Mouse (Mus musculus) spleen, adult 18-20 months (tissue): Measurements from ENCODE around the gene A330070K13Rik.

Experiments
- DNase-seq, 2 experiments: peaks; one replicate each; pipeline ENCODE4 v3.0.0; 2022; ENCODE audit warnings: mixed read lengths in 2 of 2

A330070K13Rik gene

DNA sequence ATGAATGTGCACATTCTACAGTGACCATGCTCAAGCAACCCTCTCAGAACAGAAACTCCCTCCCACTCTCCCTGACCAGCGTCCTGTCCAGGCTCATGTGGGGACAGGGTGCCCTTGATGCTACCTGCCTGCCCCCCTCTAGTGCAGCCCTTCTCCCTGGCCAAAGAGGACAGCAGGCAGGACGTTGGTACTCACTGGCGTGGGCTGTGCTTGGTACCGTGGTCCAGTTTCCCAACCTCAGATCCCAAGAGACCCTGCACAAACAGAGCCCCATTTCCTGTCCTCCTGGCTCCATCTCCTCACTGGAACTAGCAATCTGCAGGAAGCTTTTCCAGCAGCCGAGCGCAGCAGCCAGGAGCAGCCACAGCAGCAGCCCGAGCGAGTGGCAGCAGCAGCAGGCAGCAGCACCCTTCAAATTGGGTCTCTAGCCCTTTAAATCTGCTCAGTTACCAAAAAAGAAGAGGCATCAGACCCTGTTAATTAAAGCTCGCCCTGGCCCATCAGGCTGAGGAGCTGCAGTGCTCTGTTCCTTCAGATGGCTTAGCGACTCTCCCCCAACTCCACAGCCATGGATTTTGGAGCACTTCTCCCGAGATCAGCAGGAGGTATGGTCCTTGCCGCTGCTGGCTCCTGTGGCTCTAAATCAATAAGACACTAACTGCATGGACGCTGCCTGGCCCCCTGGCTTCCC, at the start of gene A330070K13Rik:
Gene A330070K13Rik, minus strand, starts transcription at position 410 of the 691 bp plus-strand sequence.
- DNase-seq: no peak

DNA sequence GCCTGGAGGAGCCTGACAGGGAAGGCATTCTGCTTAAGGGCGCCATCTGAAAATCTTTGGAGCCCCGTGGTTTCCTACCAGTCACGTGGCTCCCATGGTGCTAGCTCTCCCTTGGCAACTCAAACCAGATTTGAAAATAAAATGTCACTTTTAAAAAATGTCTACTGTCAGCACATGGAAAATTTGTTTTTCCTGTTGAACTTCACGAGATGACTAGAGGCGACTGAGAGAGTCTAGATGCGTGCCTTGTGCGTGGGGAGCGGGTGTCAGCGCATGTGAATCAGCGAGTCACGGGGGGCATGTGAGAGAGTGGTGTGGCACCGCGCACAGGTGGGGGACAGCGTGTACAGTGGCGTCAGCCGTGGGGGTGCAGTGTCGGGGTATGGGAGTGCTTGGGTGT, 27.1 kb upstream of the A330070K13Rik start:
- no peak for DNase-seq

DNA sequence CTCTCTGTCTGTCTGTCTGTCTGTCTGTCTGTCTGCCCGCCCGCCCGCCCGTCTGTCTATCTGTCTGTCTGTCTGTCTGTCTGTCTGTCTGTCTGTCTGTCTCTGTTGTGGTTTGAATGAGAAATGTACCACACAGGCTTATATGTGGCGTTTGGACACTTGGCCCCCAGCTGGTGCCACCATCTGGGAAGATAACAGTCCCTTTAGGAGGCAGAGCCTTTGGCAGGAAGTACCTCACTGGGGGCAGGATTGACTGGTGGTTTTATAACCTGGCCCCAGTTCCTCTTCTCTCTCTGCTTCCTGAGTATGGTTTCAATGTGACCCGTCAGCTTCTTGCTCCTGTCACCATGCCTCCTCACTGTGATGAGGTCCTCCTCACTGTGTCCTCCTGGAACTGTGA, 25.3 kb upstream of the A330070K13Rik start:
- DNase-seq: no peak

DNA sequence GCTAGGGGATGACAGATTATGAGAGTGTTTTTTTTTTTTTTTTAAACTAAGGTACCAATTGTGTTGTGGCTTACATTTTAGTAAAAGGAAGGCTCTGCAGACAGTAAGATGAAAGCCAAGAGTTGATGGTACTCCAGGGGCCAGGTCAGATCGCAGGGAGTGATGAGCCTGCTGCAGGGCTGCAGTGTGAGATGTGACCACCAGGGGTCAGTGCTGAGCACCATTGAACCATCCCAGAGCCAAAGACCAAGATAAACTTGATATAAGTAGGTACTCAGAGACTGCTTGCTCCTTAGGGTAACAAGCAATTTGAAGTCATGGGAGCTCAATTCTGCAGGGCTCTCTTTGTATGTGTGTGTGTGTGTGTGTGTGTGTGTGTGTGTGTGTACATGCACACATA, 20.8 kb upstream of the A330070K13Rik start:
- DNase-seq: peak in 1 of 2 experiments; percentile 34

DNA sequence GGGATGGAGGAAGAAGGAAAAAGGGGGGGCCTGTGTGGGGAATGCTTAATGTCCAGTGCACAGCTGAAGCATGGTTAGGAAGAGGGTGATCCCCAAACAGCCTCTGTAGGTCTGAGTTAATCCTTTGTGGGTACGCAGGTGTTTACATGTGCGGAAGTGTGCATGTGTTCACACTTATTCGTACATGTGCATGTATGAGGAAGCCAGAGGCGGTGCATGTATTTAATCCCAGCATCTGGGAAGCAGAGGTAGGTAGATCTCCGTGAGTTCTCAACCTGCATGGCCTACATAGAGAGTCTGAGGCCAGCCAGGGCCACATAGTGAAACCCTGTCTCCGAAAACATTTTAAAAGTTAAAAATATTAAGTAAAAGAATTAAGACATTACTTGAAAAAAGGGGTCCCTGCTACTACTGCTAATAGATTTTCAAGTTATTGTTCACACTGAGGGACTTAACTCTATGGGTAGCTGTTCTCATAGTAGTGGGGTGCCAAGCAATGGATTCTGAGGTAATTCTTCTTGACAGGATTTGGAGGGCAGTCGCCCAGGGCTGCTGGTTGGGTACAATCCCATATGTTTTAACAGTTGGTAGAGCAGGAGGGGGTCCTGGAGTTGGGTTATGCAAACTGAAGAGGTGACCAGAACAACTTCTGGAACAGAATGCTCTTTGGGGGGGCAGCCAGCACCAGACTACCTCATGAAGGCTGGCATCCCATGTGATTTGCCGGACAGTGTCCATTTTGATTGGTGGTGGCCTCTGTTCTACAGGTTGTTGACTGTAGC, 15.9 kb upstream of the A330070K13Rik start:
- no peak for DNase-seq

DNA sequence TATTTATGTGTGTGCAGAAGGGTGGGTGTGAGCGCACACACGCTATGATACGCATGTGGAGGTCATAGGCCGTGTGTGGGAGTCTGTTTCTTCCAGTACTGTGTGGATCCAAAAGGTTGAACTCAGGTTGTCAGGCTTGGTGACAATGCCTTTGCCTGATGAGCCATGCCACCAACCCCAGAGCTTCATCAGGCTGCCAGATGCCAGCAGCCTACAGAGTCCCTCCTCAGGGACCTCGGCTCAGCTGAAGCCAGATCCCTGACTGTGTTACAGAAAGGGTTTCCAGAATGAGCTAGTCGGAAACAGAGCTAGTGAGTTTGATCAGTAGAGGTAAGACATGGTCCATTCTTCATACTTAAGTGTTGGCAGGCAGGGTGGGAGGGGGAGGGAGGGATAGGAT, 10.7 kb upstream of the A330070K13Rik start:
- no peak for DNase-seq

DNA sequence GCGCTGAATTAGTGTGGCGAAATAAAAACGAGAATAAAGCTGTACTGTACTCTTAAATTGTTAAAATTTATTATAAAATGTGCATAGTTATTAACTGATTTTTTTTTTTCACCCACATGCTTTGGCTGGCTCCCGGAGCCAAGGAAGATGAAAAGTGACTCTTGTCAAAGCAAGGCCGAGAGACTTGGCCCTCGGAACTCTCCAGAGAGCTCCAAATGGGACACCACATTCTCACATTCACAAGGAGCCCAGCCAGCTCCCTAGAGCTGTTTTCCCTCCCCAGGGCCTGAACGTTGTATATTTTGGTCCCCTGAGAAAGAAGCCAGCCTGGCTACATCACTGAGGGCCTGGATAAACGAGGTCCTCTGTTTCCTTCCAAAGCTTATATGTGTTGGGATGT, 10.0 kb upstream of the A330070K13Rik start:
- no peak for DNase-seq

DNA sequence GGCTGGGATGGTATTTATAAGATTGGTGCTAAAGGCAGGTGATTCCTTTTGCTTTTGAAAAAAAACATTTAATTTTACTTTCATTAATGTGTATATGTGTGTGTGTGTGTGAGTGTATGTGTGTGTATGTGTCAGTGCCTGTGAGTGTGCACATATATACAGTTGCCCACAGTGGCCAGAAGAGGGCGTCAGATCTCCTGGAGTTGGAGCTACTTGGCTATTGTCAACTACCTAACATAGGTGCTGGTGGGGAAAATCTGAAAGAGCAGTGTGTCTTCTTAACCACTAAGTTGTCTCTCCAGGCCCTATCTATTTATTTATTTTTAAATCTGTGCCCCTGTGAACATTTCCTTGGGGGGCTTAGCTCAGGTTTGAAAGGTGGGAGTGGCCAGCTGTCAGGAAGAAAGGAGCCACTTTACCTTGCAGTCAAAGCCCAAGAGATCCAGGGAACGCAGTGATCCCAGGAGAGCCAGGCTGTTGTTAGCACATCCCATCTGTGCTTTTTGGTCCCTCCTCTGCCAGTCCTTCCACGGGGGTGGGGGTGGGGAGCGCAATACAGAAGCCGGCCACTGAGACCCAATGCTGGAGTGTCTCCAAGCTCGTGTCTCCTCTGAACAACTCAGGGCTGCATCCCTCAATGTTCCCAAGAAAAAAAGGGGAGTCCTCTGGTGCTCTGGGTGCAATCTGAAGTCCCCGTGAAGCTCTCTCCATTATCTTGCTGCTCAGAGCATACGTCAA, 9.4 kb upstream of the A330070K13Rik start:
- no peak for DNase-seq

DNA sequence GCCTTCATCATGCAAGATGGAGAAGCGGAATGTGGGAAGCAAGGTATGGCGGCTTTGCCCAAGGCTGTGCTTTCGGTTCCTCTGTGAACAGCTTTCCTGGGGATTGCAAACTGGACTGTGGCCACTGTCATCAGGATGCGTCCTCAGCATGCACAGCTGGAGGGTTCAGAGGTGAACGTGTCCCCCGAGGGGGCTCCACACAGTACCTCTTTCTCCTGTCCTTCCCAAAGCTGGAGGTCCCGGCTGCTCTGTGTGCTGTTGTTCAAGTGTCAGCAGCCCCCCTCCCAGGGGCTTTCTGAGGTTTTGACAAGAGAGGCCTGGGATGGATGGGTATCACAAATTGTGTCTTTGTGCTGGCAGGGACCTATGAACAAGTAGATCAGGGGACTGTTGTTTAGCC, 2.0 kb upstream of the A330070K13Rik start:
- DNase-seq: no peak

DNA sequence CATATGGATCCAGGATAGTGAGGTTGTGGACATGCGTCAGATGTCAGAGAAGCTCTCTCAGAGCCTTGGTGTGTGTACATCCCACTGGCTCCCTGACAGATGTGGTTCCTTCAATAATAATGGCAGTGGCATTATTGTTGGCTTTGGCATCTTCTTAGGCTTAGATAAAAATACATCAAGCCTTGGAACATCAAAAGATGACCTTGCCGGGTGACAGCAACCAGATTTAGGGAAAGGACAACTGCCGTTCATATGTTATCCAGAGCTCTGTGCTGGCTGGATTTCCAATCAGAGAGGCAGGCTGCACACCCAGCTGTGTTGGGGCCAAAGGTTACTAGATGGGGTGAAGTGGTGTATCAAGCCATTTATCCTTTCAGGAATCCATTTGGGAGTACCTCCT, 9.0 kb downstream of the A330070K13Rik start:
- no peak for DNase-seq

DNA sequence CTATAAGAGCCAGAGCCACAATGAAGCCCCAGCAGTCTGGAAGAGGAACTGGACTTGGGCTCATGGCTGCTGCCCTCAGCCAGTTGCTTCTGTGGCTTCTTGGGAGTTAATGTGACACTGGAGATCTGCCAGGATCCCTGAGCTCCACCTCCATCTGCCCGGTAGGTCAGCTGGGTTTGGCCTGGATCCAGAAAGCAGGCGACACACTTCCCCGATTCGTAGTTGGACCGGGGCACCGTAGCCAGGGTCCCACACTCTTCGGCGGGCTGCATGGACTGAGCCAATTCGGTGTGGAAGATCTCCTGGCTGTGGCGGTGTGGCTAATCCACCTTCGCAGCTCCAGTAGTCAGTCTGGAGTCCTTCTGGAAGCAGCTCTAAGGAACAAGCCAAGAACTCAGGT, 15.2 kb downstream of the A330070K13Rik start, which contains the start of gene Caln1:
Gene Caln1, plus strand, starts transcription at position 219 of the 400 bp plus-strand sequence.
- no peak for DNase-seq

DNA sequence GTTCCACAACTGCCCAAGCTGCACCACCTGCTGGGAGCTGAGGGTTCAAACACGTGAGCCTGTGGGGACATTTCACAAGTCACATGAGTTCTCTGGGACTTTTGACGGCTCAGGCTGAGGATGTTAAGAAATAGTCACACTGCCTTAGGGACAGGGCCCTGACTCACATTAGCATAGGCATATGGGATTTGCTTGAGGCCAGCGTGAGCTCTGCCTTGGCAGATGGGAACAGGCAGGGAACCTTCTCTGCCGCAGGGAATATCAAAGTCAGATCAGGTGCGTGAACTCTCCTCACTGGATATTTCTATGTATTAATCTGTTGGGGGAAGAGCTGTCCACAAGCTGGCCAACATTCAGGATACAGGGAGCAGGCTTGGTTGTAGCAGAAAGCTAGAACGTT, 16.2 kb downstream of the A330070K13Rik start:
- DNase-seq: no peak

DNA sequence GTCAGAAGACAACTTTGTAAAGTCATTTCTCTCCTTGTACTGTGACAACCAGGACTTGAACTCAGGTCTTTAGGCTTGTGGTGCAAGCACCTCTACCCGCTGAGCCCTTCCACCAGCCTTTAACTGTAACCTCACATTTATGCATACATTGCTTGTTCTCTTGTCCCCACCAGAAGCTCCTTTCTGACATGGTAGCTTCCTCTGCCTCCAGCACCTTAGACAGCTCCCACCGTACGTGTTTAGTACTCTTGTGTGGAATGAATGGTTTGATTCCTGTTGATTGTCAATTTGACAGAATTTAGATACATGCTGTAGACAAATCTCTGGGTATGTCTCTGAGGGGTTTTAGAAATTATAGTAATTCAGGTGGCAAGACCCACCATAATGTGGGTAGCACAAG, 20.7 kb downstream of the A330070K13Rik start:
- DNase-seq: no peak

DNA sequence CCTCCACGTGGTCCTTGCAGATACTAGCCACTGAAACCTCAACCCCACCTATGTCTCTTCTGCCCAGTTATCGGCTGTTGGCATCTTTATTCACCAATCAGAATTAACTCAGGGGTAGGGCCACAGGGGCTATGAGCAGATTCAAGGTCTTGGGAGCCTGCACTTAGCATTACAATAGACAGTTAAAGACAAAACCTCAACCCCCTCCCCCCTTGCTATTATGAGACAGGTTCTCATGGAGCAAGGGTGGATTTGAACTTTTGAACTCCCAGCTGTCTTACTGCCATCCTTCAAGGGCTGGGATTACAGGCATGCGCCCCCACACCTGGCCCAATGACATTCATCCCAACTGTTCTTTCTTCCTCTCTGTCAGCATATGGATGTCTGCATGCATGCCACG, 21.3 kb downstream of the A330070K13Rik start:
- DNase-seq: no peak

DNA sequence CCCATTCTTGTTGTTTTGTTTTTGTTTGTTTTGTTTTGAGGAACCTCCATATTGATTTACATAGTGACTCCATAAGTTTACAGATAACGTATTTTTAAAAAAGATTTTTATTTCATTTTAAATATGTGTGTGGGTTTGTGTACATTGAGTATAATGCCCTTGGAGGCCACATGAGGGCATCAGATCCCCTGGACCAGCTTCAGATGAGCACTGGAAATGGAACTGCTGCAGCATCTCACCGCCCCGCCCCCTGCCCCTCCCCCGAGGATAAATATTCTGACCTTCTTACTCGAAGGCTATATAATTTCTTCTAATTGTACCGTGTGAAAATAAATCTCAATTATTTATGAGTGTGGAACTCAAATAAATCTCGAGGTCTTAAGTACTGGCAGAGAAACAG, 29.2 kb downstream of the A330070K13Rik start:
- DNase-seq: no peak

DNA sequence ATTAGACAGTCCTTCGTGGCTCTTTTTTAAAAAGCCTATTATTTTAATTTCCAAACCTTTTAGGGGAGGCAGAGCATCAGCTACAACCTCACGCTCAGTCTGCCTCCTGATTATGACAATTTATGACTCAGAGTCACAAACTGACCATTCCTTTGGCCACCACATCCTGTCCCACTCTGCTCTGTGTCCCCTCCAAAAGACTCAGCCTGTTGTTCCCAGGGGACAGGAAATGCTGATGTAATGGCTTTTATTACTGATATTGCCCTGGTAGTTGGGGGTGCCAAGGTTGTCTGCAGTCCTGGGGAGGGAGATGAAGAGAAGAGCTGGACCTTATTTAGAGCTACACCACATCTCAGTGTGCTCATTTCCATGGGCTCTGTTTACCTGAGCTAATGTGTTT, 38.6 kb downstream of the A330070K13Rik start:
- no peak for DNase-seq

DNA sequence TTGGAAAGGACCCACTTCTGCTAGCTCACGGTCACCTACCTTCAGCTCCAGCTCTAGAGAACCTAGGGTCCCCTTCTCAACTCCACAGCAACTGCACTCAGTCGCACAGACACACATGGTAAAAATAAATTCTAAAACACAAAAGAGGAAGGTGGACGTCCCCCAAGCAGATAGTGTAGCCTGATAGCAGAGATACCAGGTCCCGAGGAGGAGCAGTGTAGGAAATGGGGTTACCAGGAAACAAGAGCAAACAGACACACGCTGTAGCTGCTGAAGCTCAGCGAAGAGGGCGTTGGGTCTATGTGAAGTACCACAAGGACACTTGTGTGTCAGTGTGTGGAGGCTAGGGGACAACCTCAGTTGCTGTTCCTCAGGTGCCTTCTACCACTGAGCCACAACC, 39.4 kb downstream of the A330070K13Rik start:
- DNase-seq: no peak

DNA sequence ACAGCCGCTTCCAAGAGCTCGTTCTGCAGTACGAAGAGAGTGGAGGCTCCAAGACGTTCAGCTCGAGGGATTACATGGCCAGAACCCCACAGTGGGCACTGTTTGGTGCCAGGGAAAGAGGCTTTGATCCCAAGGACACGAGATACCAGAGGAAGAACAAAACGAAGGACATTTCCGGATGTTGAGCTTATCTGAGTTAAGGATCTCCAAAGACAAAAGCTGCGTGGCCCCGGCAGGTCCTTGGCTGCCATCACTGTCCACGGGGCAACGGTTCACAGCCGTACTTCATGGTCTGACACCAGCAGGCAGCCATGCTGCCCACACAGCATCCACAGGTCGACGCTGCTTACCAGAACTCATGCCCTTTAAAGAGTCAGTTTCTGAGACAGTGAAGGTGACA, 43.8 kb downstream of the A330070K13Rik start:
- DNase-seq: no peak

DNA sequence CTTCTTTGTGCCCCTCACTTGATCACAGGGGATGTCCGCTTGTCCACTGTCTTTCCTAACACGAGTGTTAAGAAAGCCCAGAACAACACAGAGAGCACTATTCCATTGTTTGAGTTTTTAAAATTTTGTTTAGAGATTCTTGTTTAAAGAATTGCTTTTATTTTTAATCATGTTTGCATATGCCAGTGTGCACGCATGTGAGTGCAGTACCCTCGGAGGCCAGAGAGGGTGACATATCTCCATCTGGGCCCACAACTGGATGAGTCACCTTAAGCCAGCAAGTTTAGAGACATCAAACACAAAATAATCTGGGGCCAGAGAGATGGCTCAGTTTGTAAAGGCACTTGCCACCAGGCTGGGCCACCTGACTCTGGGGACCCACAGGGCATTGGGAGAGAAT, 49.0 kb downstream of the A330070K13Rik start:
- DNase-seq: no peak

DNA sequence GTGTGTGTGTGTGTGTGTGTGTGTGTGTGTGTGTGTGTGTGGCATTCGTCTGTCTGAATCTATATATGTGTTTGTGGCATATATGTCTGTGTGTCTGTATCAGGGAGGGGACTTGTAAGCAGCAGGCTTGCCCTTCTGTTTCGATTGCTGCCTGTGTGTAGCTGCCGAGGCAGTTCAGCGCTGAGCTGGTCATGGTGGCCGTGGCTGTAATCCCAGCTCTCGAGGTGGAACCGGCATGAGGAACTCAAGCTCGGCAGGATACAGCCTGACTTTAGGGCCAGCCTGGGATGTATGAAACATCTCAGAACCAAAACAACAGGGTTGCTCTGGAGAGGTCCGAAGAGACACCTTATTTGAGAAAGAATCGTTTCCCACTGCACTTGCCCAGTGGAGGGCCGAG, 50.5 kb downstream of the A330070K13Rik start:
- no peak for DNase-seq

DNA sequence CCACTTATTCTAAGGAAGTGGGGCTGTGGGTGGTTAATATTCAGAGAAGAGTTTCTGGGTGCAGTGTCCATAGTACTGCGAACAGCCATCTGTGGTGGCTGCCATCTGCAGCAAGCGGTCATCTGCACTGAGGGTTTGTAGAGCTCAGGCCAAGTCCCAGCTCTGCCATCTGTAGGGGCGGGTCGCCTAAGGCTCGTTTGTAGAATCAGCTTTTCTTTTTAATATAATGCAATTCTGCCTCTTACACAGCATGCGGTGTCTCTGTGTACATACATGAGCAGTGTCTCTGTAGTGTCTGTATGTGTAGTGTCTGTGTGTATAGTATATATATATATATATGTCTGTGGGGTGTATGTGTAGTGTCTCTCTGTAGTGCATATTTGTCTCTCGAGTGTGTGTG, 50.9 kb downstream of the A330070K13Rik start:
- DNase-seq: no peak

DNA sequence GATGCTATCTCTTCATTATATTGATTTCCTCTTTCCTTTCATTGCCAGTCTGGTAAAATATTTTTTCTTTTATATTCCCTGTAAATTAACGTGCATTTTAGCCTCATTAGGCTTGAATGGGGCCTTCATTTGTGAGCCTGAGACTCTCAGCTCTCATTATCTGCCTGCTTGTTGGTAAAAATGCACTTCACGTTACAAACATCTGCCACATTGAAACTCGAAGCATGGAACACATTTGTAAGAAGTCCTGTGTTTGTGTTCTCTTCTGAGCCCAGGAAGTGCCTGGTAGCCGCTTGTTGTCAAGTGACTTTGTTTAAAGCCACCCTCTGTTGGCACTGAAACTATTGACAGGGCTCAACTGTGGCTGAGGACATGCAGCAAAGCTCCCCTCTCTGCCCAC, 53.2 kb downstream of the A330070K13Rik start:
- no peak for DNase-seq

DNA sequence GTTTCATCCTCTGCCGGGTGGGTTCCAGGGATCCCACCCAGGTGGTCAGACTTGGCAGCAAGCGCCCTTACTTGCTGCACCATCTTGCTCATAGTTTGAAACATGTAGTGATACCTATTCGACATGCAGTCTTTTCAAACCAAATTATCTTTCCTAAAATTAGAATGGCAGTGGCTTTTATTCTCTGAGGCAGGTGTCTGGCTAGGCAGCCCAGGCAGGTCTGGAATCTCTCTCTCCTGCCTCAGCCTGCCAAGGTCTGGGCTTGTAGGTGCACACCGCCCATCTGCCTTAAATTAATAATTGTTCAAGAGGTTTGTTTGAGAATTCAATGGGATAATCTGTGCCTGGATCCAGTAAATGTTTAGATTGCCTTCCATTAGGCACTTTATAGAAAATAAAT, 53.6 kb downstream of the A330070K13Rik start:
- no peak for DNase-seq

DNA sequence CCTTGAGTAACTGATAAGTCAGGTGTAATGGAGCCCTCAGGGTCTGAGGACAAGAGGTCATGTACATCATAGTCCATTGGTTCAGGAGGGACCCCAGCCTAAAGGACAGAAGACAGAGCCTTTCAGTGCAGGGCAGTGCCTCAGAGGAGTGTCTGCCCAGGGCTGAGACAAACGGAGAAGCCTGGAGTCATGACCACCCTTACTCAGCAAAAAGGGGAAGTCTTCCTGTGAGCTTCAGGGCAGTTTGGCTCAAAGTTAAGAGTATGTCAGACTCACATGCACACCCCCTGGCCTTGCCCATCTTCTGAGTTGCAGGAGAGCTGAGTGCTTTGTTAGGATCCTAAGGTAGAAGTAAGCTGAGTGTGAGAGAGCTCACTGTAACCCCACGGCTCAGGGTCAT, 54.5 kb downstream of the A330070K13Rik start:
- DNase-seq: no peak
